Mouse (Mus musculus): ENCODE results near the gene Plppr3. TPM values are rescaled to one million over a fixed set of nuclear protein-coding genes. Genes with fewer than 3 reads are reported as not detected.
"Not testable (repeated sequence)": the region's sequence is repeated elsewhere in the genome, so short reads cannot be mapped to it uniquely, and the experiment has no call there.

The Plppr3 gene
- polyA plus RNA-seq, 1 experiment from 2014 or later, result 9.1 TPM

DNA sequence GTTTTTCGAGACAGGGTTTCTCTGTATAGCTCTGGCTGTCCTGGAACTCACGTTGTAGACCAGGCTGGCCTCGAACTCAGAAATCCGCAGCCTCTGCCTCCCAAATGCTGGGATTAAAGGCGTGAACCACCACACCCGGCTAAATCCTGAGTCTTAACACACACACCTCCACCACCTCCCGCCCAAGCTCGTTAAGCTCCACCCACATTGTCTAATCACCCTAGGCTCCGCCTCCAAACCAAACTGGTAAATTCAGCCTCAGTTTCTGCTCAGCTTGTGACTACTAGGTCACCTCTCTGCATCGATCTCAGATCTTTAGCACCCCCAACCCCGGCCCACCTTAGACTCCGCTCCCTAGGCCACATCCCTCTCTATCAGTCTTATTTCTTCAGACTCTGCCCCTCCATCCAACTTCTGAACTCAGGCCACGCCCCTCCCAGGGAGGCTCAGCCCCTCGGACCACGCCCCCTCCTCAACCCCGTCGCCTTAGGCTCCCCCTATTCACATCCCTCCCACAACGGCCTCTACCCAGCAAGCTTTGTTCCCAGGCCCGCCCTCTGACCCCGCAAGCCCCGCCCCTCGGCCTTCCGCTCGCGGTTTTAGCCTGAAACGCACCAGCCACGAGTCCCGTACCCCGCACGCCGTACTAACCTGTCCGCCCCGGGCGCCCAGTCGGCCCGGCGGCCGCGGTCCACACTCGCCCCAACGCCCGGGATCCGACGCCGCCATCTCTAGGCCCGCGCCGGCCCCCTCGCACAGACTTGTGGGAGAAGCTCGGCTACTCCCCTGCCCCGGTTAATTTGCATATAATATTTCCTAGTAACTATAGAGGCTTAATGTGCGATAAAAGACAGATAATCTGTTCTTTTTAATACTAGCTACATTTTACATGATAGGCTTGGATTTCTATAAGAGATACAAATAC, 34.0 kb upstream of the Plppr3 start, which contains the start of gene Med16:
Gene Med16, minus strand, starts transcription at position 757 of the 925 bp plus-strand sequence.
- Histone ChIP-seq H3K9me3 (replicated peaks; ENCODE audit: control insufficient read depth, low read length) (no peaks in the 10 kb centered on the region), H3K4me3 (ENCODE audit: low read length) (peak within 1 kb of the TSS; percentile 90), H3K27ac (ENCODE audit: low read length) (peak within 1 kb of the TSS; percentile 98), H3K4me2 (ENCODE audit: low read depth, low read length) (peak within 1 kb of the TSS; percentile 66), H3K36me3 (ENCODE audit: control insufficient read depth, insufficient read depth) (peaks cover 28% of the 10 kb centered on the region), H3K4me1 (ENCODE audit: control insufficient read depth, insufficient read depth, low read length) (peaks cover 6% of the 10 kb centered on the region), H3K27me3 (ENCODE audit: control insufficient read depth, insufficient read depth, low read length) (no peaks in the 10 kb centered on the region), H3K9ac (ENCODE audit: low read length) (peak within 1 kb of the TSS; percentile 99)
- WGBS, result 2% methylated on average over 52 of the region's 52 CpGs
- ATAC-seq (replicated peaks; ENCODE audit: extremely low read depth, insufficient read depth, low FRiP score), result peak; percentile 98

- H3K4me2 ChIP-seq (ENCODE audit: low read depth, low read length), result no peak overlapping the region
- no peaks in the 10 kb centered on the region for H3K9me3 ChIP-seq (replicated peaks; ENCODE audit: control insufficient read depth, low read length)
- peaks cover 6% of the 10 kb centered on the region for H3K4me1 ChIP-seq (ENCODE audit: control insufficient read depth, insufficient read depth, low read length)
- no peak for ATAC-seq (replicated peaks; ENCODE audit: extremely low read depth, insufficient read depth, low FRiP score)
- H3K4me3 ChIP-seq (ENCODE audit: low read length), result no peak overlapping the region
- peaks cover 34% of the 10 kb centered on the region for H3K36me3 ChIP-seq (ENCODE audit: control insufficient read depth, insufficient read depth)
- 95% methylated on average over 10 of the region's 10 CpGs for WGBS
- H3K27me3 ChIP-seq (ENCODE audit: control insufficient read depth, insufficient read depth, low read length), result no peaks in the 10 kb centered on the region
- H3K27ac ChIP-seq (ENCODE audit: low read length), result no peak overlapping the region
- no peak overlapping the region for H3K9ac ChIP-seq (ENCODE audit: low read length)
Measured at GRCm38 (mm10) chr10:79907415-79907814, 33.0 kb upstream of the Plppr3 start.

- WGBS, result 92% methylated on average over 9 of the region's 9 CpGs
- no peak for ATAC-seq (replicated peaks; ENCODE audit: extremely low read depth, insufficient read depth, low FRiP score)
- Histone ChIP-seq H3K4me1 (ENCODE audit: control insufficient read depth, insufficient read depth, low read length) (peaks cover 6% of the 10 kb centered on the region), H3K36me3 (ENCODE audit: control insufficient read depth, insufficient read depth) (peaks cover 33% of the 10 kb centered on the region), H3K4me2 (ENCODE audit: low read depth, low read length) (no peak overlapping the region), H3K4me3 (ENCODE audit: low read length) (no peak overlapping the region), H3K9ac (ENCODE audit: low read length) (no peak overlapping the region), H3K27ac (ENCODE audit: low read length) (no peak overlapping the region), H3K9me3 (replicated peaks; ENCODE audit: control insufficient read depth, low read length) (no peaks in the 10 kb centered on the region), H3K27me3 (ENCODE audit: control insufficient read depth, insufficient read depth, low read length) (no peaks in the 10 kb centered on the region)
Measured at GRCm38 (mm10) chr10:79906712-79907111, 32.3 kb upstream of the Plppr3 start.

DNA sequence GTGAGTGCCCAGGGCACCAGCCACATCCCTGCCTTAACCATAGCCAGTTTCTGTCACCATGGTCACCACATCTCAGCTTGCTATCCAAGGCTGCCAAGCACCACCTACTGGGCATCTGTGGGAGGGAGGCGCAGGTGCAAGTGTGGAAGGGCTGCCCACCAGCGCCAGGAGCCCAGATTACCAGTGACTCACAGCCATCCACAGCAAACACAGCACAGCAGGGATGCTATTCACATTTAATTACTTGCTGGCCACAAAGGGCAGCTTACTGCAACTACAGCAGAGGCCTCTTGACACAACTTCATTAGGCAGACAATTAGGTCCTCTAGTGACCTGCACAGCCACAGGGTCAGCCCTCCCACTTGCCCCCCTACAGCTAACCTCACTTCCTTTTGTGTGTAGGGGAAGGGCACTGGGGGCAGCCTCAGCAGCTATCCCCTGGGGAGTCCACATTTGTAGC, 26.5 kb upstream of the Plppr3 start:
- ATAC-seq (replicated peaks; ENCODE audit: extremely low read depth, insufficient read depth, low FRiP score), result no peak

DNA sequence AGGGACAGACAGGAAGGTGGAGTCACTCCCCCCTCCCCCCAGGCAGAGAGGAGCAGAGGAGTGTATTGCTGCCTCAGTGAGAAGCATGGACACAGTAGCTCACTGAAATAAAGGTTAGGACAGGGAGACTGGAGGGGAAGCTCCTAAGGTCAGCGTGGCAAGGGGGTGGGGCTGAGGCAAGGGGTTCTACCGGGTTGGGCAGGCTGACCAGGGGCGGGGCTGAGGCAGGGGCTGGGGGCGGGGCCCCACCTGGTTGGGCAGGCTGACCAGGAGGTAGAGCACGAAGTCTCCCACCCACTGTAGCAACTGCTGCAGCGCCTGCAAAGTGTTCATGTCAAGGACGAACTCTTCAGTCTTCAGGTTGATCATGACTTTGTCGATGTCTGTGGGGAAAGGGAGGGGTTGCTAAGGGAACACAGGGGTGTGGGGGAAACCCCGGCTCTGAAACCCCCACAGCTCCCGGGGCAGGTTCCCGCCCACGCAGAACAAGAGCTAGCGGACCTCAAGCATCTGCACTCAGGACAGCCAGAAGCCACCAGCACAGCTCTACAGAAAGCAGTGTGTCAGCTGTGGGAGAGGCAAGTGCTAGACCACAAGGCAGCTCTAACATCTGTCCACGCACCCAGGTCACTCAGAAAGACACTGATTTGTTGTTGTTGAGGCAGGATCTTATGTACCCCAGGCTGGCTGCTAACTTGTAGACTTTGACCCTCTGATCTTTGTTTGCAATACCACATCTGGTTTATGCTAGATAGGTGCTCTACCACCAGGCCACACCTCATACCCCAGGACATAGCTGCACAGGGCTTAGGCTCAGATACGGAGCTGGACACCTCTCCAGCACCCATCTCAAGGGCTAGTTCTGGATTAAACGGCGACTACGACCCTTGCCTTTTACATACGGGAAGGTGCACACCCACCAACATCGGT, 23.1 kb upstream of the Plppr3 start:
- Histone ChIP-seq H3K36me3 (ENCODE audit: control insufficient read depth, insufficient read depth) (peaks cover 25% of the 10 kb centered on the region), H3K9me3 (replicated peaks; ENCODE audit: control insufficient read depth, low read length) (no peaks in the 10 kb centered on the region), H3K4me2 (ENCODE audit: low read depth, low read length) (no peak overlapping the region), H3K27me3 (ENCODE audit: control insufficient read depth, insufficient read depth, low read length) (no peaks in the 10 kb centered on the region), H3K9ac (ENCODE audit: low read length) (no peak overlapping the region), H3K4me3 (ENCODE audit: low read length) (no peak overlapping the region), H3K27ac (ENCODE audit: low read length) (no peak overlapping the region), H3K4me1 (ENCODE audit: control insufficient read depth, insufficient read depth, low read length) (no peaks in the 10 kb centered on the region)
- WGBS, result 53% methylated on average over 20 of the region's 20 CpGs
- no peak for ATAC-seq (replicated peaks; ENCODE audit: extremely low read depth, insufficient read depth, low FRiP score)

More for the DNA sequence above, 26.5 kb upstream of the Plppr3 start:
- Histone ChIP-seq H3K4me3 (ENCODE audit: low read length) (no peak overlapping the region), H3K9ac (ENCODE audit: low read length) (no peak overlapping the region), H3K4me2 (ENCODE audit: low read depth, low read length) (no peak overlapping the region), H3K9me3 (replicated peaks; ENCODE audit: control insufficient read depth, low read length) (no peaks in the 10 kb centered on the region), H3K36me3 (ENCODE audit: control insufficient read depth, insufficient read depth) (peaks cover 37% of the 10 kb centered on the region), H3K27me3 (ENCODE audit: control insufficient read depth, insufficient read depth, low read length) (no peaks in the 10 kb centered on the region), H3K4me1 (ENCODE audit: control insufficient read depth, insufficient read depth, low read length) (no peaks in the 10 kb centered on the region), H3K27ac (ENCODE audit: low read length) (no peak overlapping the region)
- 68% methylated on average over 2 of the region's 2 CpGs for WGBS

- H3K4me2 ChIP-seq (ENCODE audit: low read depth, low read length), result no peak overlapping the region
- H3K36me3 ChIP-seq (ENCODE audit: control insufficient read depth, insufficient read depth), result peaks cover 24% of the 10 kb centered on the region
- no peak overlapping the region for H3K27ac ChIP-seq (ENCODE audit: low read length)
- no peaks in the 10 kb centered on the region for H3K27me3 ChIP-seq (ENCODE audit: control insufficient read depth, insufficient read depth, low read length)
- H3K4me3 ChIP-seq (ENCODE audit: low read length), result no peak overlapping the region
- WGBS, result 84% methylated on average over 13 of the region's 13 CpGs
- H3K4me1 ChIP-seq (ENCODE audit: control insufficient read depth, insufficient read depth, low read length), result no peaks in the 10 kb centered on the region
- no peak for ATAC-seq (replicated peaks; ENCODE audit: extremely low read depth, insufficient read depth, low FRiP score)
- no peak overlapping the region for H3K9ac ChIP-seq (ENCODE audit: low read length)
- no peaks in the 10 kb centered on the region for H3K9me3 ChIP-seq (replicated peaks; ENCODE audit: control insufficient read depth, low read length)
Measured at GRCm38 (mm10) chr10:79896814-79897213, 22.4 kb upstream of the Plppr3 start.

DNA sequence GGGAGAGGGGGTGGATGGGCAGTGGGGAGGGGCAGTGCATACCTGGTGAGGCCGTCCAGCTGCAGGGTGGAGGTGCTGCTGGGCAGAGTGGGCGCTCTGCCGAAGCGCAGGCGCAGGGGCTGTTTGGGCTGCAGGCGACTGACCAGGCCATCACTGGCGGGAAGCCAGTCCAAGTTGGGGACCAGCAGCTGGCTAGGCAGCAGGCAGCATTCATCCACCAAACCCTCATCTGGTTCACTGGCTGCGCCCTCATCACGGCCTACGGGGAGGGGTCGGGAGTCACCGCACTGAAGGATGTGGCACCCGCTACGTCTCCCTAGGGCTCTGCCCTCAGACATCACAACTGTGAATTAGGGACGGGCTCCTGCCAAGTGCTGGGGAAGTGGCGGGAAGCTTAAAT, 21.9 kb upstream of the Plppr3 start:
- no peak overlapping the region for H3K4me3 ChIP-seq (ENCODE audit: low read length)
- no peaks in the 10 kb centered on the region for H3K27me3 ChIP-seq (ENCODE audit: control insufficient read depth, insufficient read depth, low read length)
- H3K27ac ChIP-seq (ENCODE audit: low read length), result no peak overlapping the region
- WGBS, result 88% methylated on average over 16 of the region's 16 CpGs
- H3K9me3 ChIP-seq (replicated peaks; ENCODE audit: control insufficient read depth, low read length), result no peaks in the 10 kb centered on the region
- no peaks in the 10 kb centered on the region for H3K4me1 ChIP-seq (ENCODE audit: control insufficient read depth, insufficient read depth, low read length)
- H3K36me3 ChIP-seq (ENCODE audit: control insufficient read depth, insufficient read depth), result peaks cover 24% of the 10 kb centered on the region
- H3K9ac ChIP-seq (ENCODE audit: low read length), result no peak overlapping the region
- no peak for ATAC-seq (replicated peaks; ENCODE audit: extremely low read depth, insufficient read depth, low FRiP score)
- H3K4me2 ChIP-seq (ENCODE audit: low read depth, low read length), result no peak overlapping the region

GRCm38 (mm10) chr10:79892451-79893118, 18.2 kb upstream of the Plppr3 start:
- not testable (repeated sequence) for H3K4me1 ChIP-seq (ENCODE audit: control insufficient read depth, insufficient read depth, low read length); H3K9me3 ChIP-seq (replicated peaks; ENCODE audit: control insufficient read depth, low read length); H3K27ac ChIP-seq (ENCODE audit: low read length); H3K4me3 ChIP-seq (ENCODE audit: low read length); H3K4me2 ChIP-seq (ENCODE audit: low read depth, low read length); H3K27me3 ChIP-seq (ENCODE audit: control insufficient read depth, insufficient read depth, low read length); H3K9ac ChIP-seq (ENCODE audit: low read length)
- ATAC-seq (replicated peaks; ENCODE audit: extremely low read depth, insufficient read depth, low FRiP score), result peak; percentile 29
- peaks cover 18% of the 10 kb centered on the region for H3K36me3 ChIP-seq (ENCODE audit: control insufficient read depth, insufficient read depth)
- 43% methylated on average over 22 of the region's 22 CpGs for WGBS

Data from heart, embryonic 16.5 days (tissue).